Mouse (Mus musculus) liver, postnatal 0 days (tissue): ENCODE data around the gene 9330182O14Rik.

Experiments used
- CTCF ChIP-seq: sonication (generic); IDR thresholded peaks from 2 replicates; pipeline ENCODE4 v1.5.1; 2016; ENCODE audit warnings: antibody characterized with exemption, low read depth
- EP300 ChIP-seq: IDR thresholded peaks from 2 replicates; pipeline ENCODE4 v1.6.1; 2016; ENCODE audit warnings: antibody characterized with exemption, low read depth, mild to moderate bottlenecking

- TF ChIP-seq EP300 (no peak), CTCF (no peak)
Measured at GRCm38 (mm10) chr15:40187017-40187416, 52.9 kb downstream of the 9330182O14Rik start.
